Mouse (Mus musculus): ENCODE measurements around the gene Sspn. TPM values are rescaled to one million over a fixed set of nuclear protein-coding genes. Genes with fewer than 3 reads are reported as not detected.

The Sspn gene
- polyA plus RNA-seq, 1 experiment from 2014 or later = 10.3 TPM

GRCm38 (mm10) chr6:145934697-145935240 lies 3.3 kb downstream of the Sspn start:
- H3K4me1 ChIP-seq (replicated peaks) = peaks cover 13% of the 10 kb centered on the region
- no peaks in the 10 kb centered on the region for H3K9me3 ChIP-seq
- H3K27me3 ChIP-seq = no peaks in the 10 kb centered on the region
- peak overlapping the region; percentile 67 for H3K4me2 ChIP-seq
- H3K9ac ChIP-seq (replicated peaks) = peak overlapping the region; percentile 81
- peak overlapping the region; percentile 48 for H3K4me3 ChIP-seq (replicated peaks)
- H3K36me3 ChIP-seq = no peaks in the 10 kb centered on the region
- peak overlapping the region; percentile 92 for H3K27ac ChIP-seq
- 71% methylated on average over 9 of the region's 9 CpGs for WGBS
- peak; percentile 28; the same call in 1 of the 2 replicates for ATAC-seq (ENCODE audit: insufficient number of reproducible peaks, insufficient read depth, low FRiP score, low TSS enrichment, low read depth)

DNA sequence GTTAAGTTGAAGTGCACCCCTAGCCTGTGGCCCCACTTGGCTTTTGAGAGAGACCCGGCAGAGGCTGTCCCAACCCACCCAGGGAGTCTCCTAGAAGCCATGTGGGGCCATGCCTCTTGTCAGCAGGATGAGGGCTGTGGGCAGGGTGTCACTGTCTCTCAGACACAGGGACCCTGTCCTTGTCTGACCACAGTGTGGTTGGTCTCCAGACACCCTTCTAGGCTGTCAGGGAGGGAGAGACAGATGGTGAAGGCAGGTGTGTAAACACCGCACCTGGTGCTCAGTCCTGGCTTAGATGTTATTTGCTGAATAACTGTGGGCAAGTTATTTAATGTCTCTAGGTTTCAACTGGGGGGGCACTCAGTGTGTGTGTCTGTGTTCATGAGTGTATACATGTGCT lies 4.5 kb downstream of the Sspn start:
- Histone ChIP-seq H3K4me2 (no peak overlapping the region), H3K27me3 (no peaks in the 10 kb centered on the region), H3K9me3 (no peaks in the 10 kb centered on the region), H3K27ac (no peak overlapping the region), H3K9ac (replicated peaks) (no peak overlapping the region), H3K36me3 (no peaks in the 10 kb centered on the region), H3K4me1 (replicated peaks) (peaks cover 13% of the 10 kb centered on the region), H3K4me3 (replicated peaks) (no peak overlapping the region)
- 83% methylated on average over 2 of the region's 2 CpGs for WGBS
- no peak; the same call in 1 of the 2 replicates for ATAC-seq (ENCODE audit: insufficient number of reproducible peaks, insufficient read depth, low FRiP score, low TSS enrichment, low read depth)

DNA sequence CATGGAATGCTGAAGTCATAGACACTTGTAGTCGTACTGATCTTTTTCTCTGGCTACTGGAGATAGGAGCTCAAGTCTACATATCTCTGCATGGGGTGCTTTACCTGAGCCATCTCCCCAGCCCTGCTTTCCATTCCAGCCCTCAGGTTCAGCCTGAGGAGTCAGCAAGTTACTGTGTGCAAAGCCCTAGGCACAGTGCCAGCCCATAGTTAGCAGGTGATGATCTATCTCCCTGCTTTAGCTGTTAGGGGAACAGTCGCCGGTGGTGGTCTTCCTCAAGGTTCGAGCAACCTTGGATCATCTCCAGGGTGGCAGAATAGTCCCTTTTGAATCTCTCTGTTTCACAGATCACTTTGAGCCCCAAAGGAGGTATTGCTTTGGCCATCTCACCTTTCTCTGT lies 5.1 kb downstream of the Sspn start:
- no peak overlapping the region for H3K4me3 ChIP-seq (replicated peaks)
- 93% methylated on average over 4 of the region's 4 CpGs for WGBS
- no peaks in the 10 kb centered on the region for H3K27me3 ChIP-seq
- H3K27ac ChIP-seq = no peak overlapping the region
- H3K9me3 ChIP-seq = no peaks in the 10 kb centered on the region
- peaks cover 13% of the 10 kb centered on the region for H3K4me1 ChIP-seq (replicated peaks)
- no peaks in the 10 kb centered on the region for H3K36me3 ChIP-seq
- no peak overlapping the region for H3K9ac ChIP-seq (replicated peaks)
- no peak for ATAC-seq (ENCODE audit: insufficient number of reproducible peaks, insufficient read depth, low FRiP score, low TSS enrichment, low read depth)
- H3K4me2 ChIP-seq = no peak overlapping the region

DNA sequence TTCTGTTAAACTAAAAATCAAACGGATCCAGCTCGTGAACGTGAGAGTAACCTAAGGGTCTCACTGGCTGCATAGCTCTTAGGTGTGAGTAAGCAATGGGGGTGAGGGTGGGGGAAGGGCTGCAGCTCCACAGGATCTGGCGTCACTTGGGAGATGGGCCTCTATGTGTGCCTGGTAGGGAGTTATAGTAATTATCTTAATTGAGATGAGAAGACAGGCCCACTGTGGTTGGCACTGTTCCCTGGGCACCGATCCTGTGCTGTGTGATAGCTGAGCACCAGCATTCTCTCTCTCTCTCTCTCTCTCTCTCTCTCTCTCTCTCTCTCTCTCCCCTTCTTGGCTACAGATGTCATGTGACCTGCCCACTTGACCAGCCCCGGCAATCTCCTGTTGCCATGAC lies 9.4 kb downstream of the Sspn start:
- no peak overlapping the region for H3K27ac ChIP-seq
- H3K27me3 ChIP-seq = no peaks in the 10 kb centered on the region
- no peak overlapping the region for H3K4me3 ChIP-seq (replicated peaks)
- ATAC-seq (ENCODE audit: insufficient number of reproducible peaks, insufficient read depth, low FRiP score, low TSS enrichment, low read depth) = no peak
- no peak overlapping the region for H3K4me2 ChIP-seq
- 0 out of 2 replicates have a peak, but pooled peaks cover 3% of the 10 kb centered on the region for H3K4me1 ChIP-seq (replicated peaks)
- no peaks in the 10 kb centered on the region for H3K36me3 ChIP-seq
- no peak overlapping the region for H3K9ac ChIP-seq (replicated peaks)
- WGBS = 74% methylated on average over 6 of the region's 6 CpGs
- no peaks in the 10 kb centered on the region for H3K9me3 ChIP-seq

- Histone ChIP-seq H3K27ac (peak overlapping the region; percentile 56; the same call in 1 of the 2 replicates), H3K27me3 (no peaks in the 10 kb centered on the region), H3K36me3 (no peaks in the 10 kb centered on the region), H3K4me1 (replicated peaks) (0 out of 2 replicates have a peak, but pooled peaks cover 3% of the 10 kb centered on the region), H3K9me3 (no peaks in the 10 kb centered on the region), H3K4me2 (no peak overlapping the region), H3K9ac (replicated peaks) (no peak overlapping the region), H3K4me3 (replicated peaks) (no peak overlapping the region)
- ATAC-seq (ENCODE audit: insufficient number of reproducible peaks, insufficient read depth, low FRiP score, low TSS enrichment, low read depth) = no peak
- WGBS = 61% methylated on average over 12 of the region's 12 CpGs
Measured at GRCm38 (mm10) chr6:145942263-145942966, 11.0 kb downstream of the Sspn start.

DNA sequence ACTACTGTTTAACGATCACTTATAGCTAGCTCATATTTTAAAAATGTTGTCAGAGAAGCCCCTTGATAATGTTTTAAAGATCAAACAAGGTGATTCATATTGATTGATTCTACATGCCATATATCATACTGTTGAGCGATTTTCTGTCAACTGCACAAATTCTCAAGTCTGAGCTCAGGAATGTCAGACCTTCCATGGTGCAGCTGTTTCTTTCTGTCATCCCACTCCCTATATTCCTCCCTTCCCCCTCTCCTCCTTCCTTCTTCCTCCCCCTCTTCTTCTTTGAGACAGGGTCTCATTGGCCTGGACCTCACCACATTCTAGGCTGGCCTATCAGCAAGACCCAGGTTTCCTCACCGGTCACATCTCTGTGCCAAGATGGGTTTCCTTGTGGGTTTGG lies 12.0 kb downstream of the Sspn start:
- Histone ChIP-seq H3K27ac (peak overlapping the region; percentile 56; the same call in 1 of the 2 replicates), H3K4me2 (no peak overlapping the region), H3K9ac (replicated peaks) (no peak overlapping the region), H3K4me1 (replicated peaks) (peaks cover 6% of the 10 kb centered on the region), H3K36me3 (no peaks in the 10 kb centered on the region), H3K9me3 (no peaks in the 10 kb centered on the region), H3K4me3 (replicated peaks) (no peak overlapping the region), H3K27me3 (no peaks in the 10 kb centered on the region)
- no peak for ATAC-seq (ENCODE audit: insufficient number of reproducible peaks, insufficient read depth, low FRiP score, low TSS enrichment, low read depth)
- WGBS = 70% methylated on average over 3 of the region's 3 CpGs

DNA sequence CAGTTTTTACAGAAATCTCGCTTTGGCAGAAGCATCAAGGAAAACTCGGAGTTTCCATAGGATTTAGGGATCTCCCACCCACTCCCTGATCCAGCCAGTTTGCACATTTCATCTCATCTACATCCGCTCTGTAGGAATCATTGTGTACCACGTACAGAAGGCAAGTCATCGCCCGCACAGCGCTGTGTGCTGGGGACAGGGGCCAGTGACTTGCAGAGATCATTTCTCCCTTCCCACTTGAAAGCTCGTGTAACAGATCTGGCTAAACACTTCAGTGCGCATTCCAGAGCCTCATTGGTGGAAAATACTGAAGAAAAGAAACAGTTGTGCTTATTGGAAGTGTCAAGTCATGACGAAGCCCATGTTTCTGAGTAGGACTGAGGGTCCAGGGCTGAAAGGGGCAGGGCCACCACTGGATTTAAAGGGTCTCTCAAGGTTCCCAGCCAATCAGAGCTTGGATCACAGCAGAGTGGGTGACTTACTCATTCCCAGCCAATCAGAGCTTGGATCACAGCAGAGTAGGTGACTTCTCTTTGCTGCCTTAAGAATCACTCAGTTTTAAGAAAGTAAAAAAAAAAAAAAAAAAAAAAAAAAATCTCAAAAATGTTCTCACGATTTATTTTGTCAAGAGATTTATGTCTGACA lies 14.4 kb downstream of the Sspn start:
- no peak overlapping the region for H3K4me3 ChIP-seq (replicated peaks)
- no peaks in the 10 kb centered on the region for H3K27me3 ChIP-seq
- H3K36me3 ChIP-seq = no peaks in the 10 kb centered on the region
- no peak overlapping the region for H3K4me2 ChIP-seq
- WGBS = 76% methylated on average over 11 of the region's 11 CpGs
- no peaks in the 10 kb centered on the region for H3K9me3 ChIP-seq
- no peak overlapping the region for H3K9ac ChIP-seq (replicated peaks)
- H3K4me1 ChIP-seq (replicated peaks) = peaks cover 10% of the 10 kb centered on the region
- no peak overlapping the region; the same call in 1 of the 2 replicates for H3K27ac ChIP-seq
- ATAC-seq (ENCODE audit: insufficient number of reproducible peaks, insufficient read depth, low FRiP score, low TSS enrichment, low read depth) = no peak

DNA sequence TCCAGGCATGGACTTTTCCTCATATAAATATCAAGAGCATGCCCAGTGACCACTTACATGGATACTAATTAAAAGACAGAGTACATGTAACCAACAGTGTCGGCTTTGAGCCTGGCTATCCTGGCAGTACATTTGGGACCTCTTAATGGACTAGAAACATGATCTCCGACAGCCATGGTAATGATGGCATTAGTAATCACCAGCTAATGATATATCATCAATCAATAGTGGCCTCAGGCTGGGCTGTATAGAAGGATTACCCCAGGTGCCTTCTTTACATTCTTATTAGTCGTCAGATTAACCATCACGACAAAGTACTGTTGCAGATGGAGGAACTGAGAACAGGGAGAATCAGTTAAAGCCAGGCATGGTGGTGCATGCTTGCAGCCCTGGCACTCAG lies 17.6 kb downstream of the Sspn start:
- Histone ChIP-seq H3K4me2 (no peak overlapping the region), H3K27me3 (no peaks in the 10 kb centered on the region), H3K4me1 (replicated peaks) (peaks cover 18% of the 10 kb centered on the region), H3K36me3 (no peaks in the 10 kb centered on the region), H3K4me3 (replicated peaks) (no peak overlapping the region), H3K9ac (replicated peaks) (no peak overlapping the region), H3K27ac (no peak overlapping the region), H3K9me3 (no peaks in the 10 kb centered on the region)
- WGBS = 27% methylated on average over 4 of the region's 4 CpGs
- no peak for ATAC-seq (ENCODE audit: insufficient number of reproducible peaks, insufficient read depth, low FRiP score, low TSS enrichment, low read depth)

GRCm38 (mm10) chr6:145950626-145951025 lies 19.2 kb downstream of the Sspn start:
- H3K27me3 ChIP-seq = no peaks in the 10 kb centered on the region
- 71% methylated on average over 5 of the region's 5 CpGs for WGBS
- no peaks in the 10 kb centered on the region for H3K36me3 ChIP-seq
- H3K4me2 ChIP-seq = no peak overlapping the region
- H3K27ac ChIP-seq = no peak overlapping the region
- ATAC-seq (ENCODE audit: insufficient number of reproducible peaks, insufficient read depth, low FRiP score, low TSS enrichment, low read depth) = no peak
- peaks cover 17% of the 10 kb centered on the region for H3K4me1 ChIP-seq (replicated peaks)
- no peak overlapping the region for H3K4me3 ChIP-seq (replicated peaks)
- no peaks in the 10 kb centered on the region for H3K9me3 ChIP-seq
- H3K9ac ChIP-seq (replicated peaks) = no peak overlapping the region

DNA sequence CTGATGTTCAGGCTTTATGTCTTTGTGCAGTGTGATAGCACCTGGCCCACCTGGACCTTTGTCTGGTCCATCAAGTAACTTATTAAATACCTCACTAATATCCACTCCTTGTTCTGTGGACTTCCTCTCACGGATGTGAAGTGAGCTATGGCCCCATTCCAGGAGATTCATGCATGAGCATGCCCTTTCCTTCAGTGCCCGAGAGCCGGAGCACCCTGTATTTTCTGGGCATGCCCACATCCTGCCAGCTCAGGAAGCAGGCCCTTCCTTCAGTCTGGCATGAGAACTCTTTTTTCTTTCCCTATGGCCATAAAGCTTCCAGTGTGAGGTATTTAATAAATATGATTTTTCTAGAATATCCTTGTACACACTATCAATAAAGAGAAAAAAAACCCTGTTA lies 21.2 kb downstream of the Sspn start:
- WGBS = 77% methylated on average over 3 of the region's 3 CpGs
- H3K4me3 ChIP-seq (replicated peaks) = no peak overlapping the region
- H3K4me2 ChIP-seq = no peak overlapping the region
- H3K9me3 ChIP-seq = no peaks in the 10 kb centered on the region
- H3K27ac ChIP-seq = no peak overlapping the region
- H3K9ac ChIP-seq (replicated peaks) = no peak overlapping the region
- H3K36me3 ChIP-seq = no peaks in the 10 kb centered on the region
- no peaks in the 10 kb centered on the region for H3K27me3 ChIP-seq
- H3K4me1 ChIP-seq (replicated peaks) = peaks cover 20% of the 10 kb centered on the region
- ATAC-seq (ENCODE audit: insufficient number of reproducible peaks, insufficient read depth, low FRiP score, low TSS enrichment, low read depth) = no peak

DNA sequence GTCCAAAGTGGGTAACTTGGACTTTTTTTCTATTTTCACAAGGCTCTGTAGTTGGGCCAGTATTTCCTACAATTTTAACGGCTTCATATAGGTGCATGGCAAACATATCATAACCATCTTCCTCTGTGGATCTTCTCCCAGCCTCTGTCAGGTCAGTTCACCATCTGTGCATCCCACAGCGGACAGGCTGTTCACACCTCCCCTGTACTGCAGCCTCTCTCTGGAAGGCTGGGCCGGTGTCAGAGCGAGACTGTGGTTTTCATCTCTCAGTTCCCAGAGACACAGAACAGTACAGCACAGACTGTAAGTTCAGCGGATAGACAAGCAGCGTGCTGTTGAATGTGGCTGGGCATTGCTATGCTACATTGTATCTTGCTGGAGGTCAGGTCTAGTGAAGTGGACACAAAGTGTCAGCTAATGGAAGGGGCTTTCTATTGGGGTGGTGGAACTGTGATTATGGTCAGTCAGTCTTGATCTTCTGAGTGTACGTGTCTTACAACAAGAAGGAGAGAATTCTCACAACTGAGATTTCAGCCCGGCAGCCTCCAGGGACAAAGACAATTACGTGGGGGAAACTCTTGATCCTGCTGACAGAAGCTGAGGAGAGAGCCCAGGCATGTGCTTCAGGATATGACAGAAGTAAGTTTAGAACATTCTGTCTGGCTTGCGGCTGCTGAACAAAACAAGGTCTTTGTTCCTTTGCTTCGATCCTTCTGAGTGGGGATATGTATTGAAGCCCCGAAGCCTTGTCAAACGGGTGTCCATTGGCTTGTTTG lies 21.9 kb downstream of the Sspn start:
- H3K4me2 ChIP-seq = no peak overlapping the region
- ATAC-seq (ENCODE audit: insufficient number of reproducible peaks, insufficient read depth, low FRiP score, low TSS enrichment, low read depth) = no peak
- no peak overlapping the region for H3K4me3 ChIP-seq (replicated peaks)
- 83% methylated on average over 13 of the region's 13 CpGs for WGBS
- H3K27me3 ChIP-seq = no peaks in the 10 kb centered on the region
- no peaks in the 10 kb centered on the region for H3K9me3 ChIP-seq
- no peaks in the 10 kb centered on the region for H3K36me3 ChIP-seq
- peaks cover 25% of the 10 kb centered on the region for H3K4me1 ChIP-seq (replicated peaks)
- 0 out of 2 replicates have a peak overlapping the region, but pooled peaks have one; percentile 12 for H3K27ac ChIP-seq
- H3K9ac ChIP-seq (replicated peaks) = no peak overlapping the region

Data from limb, embryonic 12.5 days (tissue).